Mouse (Mus musculus) cerebellum, postnatal 14 days (tissue): ENCODE results near the gene Rpl14.
"Not testable (repeated sequence)": the region's sequence is repeated elsewhere in the genome, so short reads cannot be mapped to it uniquely, and the experiment has no call there.

ENCODE experiments used
- DNase-seq, 2 experiments: peaks; one replicate each; pipeline ENCODE4 v3.0.0; 2021; ENCODE audit warnings: mixed read lengths in 2 of 2

Gene Rpl14

GRCm38 (mm10) chr9:120570741-120571592, at the start of gene Rpl14:
TSS of gene Rpl14 (plus strand) at chr9:120571444.
- DNase-seq: peak; percentile 99

GRCm38 (mm10) chr9:120527270-120527669, 44.0 kb upstream of the Rpl14 start:
- DNase-seq: no peak

DNA sequence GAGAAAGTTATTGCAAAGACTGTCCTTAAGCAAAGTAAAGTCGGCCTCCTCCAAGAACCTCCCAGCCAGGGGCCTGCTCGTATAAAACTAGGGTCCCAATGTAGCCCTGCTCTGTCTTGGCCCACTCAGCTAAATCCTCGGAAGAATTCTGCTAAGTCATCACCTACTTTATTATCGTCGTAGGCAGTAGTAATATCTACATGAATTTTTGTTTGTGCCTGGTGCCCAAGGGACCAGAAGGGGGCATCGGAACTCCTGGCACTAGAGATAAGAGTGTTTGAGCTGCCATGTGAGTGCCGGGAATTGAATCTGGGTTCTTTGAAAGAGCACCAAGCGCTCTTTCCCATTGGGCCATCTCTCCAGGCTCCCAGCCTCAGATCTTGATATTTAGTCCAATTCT, 43.3 kb upstream of the Rpl14 start:
- no peak for DNase-seq

DNA sequence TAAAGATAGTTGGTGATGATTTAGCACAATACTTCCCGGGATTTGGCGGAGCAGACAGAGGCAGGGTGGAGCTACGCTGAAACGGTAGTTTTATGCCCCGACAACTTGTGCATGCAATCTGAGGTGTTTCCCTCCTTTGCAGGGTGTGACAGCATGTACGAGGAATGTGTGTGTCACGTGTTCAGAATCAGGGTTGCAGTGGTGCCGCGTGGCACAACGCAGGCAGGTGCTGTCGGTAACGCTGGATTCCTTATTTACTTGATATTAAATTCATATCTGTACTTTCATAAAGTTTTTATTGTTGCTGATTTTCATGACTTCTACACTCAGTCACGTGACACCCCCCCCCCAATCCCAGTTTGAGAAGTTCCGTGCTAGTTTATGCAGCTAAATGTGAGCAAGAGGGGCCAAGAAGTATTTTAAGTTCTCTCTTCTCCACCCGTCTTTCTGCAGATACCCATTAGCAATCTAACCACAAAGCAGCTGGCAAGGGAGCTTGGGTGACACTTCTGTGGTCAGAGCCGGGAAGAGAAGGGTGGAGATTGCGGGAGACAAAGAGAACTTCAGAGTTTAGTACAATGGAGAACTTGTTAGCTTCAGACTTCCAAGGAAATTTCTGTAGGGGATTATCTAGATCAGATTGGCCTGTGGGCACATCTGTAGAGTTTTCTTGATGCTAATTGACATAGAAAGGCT, 42.3 kb upstream of the Rpl14 start:
- DNase-seq: no peak

DNA sequence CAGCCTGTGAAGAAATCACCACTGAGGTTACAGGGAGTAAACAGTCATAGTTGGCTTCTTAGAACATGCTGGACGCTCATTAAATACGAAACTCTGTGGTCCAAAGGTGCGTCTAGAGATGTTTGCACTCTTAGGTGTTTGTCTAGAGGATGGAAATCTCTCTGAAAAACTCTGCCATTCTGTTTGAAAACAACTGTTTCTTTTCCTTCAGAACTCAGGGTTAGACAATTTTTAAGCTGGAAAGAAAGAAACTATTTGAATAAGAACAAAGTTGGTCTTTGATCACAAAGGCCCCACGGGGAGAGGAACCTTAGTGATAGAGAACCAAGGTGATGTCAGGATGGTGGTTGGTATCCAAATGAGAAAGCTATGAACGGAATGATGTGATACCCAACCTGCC, 40.8 kb upstream of the Rpl14 start:
- DNase-seq: no peak

GRCm38 (mm10) chr9:120532062-120532461, 39.2 kb upstream of the Rpl14 start:
- DNase-seq: no peak

- no peak for DNase-seq
Measured at GRCm38 (mm10) chr9:120532691-120533090, 38.6 kb upstream of the Rpl14 start.

- not testable (repeated sequence) for DNase-seq
Measured at GRCm38 (mm10) chr9:120533446-120533950, 37.7 kb upstream of the Rpl14 start.

DNA sequence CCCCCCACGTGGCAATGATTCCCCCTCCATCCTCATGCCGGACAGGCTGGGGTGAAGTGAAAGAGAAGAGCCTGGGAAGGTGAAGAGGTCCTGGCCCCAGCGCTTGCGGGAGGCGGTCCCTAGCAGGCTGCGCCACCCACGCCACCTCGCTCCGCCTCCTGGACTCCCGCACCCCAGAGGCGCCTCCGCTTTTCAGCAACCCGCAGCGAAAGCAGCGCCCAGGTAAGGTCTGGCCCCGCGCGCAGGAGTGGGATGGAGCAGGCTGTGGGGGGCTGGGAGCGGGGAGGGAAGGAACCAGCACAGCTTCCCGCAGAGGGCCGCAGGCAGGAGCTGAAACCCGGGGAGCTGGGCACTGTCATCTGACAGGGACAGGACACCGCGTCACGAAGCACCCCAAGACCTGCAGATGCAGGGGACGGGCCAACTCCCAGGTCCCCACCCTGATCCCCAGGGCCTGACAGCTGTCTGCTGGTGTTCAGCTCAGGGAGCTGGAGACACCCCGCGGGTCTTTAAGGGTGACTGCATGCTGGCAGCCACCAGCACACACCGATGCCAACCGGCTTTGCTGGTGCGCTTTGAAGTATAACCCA, 31.5 kb upstream of the Rpl14 start, which contains the start of gene Entpd3:
Gene Entpd3, plus strand, starts transcription at position 157 of the 590 bp plus-strand sequence.
- peak in 1 of 2 experiments; percentile 6 for DNase-seq

GRCm38 (mm10) chr9:120541411-120541810, 29.8 kb upstream of the Rpl14 start:
- DNase-seq: no peak

- no peak for DNase-seq
Measured at GRCm38 (mm10) chr9:120542241-120542640, 29.0 kb upstream of the Rpl14 start.

- no peak for DNase-seq
Measured at GRCm38 (mm10) chr9:120545994-120546393, 25.2 kb upstream of the Rpl14 start.

DNA sequence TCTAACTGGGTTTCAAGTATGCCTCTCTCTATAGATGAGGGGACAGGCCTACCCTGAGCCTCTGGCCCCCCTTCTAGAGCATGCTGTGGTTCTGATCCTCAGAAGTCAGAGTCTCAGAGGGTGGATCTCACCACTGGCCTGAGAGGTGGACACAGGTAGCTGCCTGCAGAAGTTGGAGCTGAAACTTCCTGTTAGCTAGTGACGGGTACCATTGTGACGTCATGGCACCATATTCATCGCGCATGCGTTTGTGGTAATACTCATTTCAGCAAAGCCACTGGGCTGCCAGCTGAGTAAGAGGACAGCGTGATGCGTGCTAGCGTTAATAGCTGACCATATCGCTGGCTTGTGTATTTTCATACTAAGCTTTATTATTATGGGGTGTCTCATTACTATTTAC, 24.8 kb upstream of the Rpl14 start:
- DNase-seq: no peak

GRCm38 (mm10) chr9:120547026-120547668, 24.1 kb upstream of the Rpl14 start:
- DNase-seq: no peak

DNA sequence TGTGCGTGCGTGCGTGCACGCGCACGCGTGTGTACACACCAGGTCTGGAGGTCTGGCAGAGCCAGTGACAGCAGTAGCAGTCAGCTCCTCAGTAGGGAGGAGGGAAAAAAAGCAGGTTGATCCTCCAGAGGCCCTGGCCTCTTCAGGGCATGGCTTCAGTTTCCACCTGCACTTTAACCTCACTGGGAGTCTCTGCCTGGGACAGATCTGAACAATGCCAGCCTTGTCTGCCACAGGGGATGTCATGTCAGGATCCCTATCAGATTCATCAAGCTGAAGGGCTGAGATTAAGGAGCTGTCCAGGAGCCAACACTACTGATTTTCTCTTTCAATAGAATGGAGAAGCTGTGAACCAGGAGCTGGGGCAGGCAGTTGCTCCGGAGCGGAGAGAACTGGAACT, 20.5 kb upstream of the Rpl14 start:
- no peak for DNase-seq

GRCm38 (mm10) chr9:120563590-120563989, 7.7 kb upstream of the Rpl14 start:
- DNase-seq: no peak

- DNase-seq: no peak
Measured at GRCm38 (mm10) chr9:120564247-120564646, 7.0 kb upstream of the Rpl14 start.

- no peak for DNase-seq
Measured at GRCm38 (mm10) chr9:120566384-120566783, 4.9 kb upstream of the Rpl14 start.

DNA sequence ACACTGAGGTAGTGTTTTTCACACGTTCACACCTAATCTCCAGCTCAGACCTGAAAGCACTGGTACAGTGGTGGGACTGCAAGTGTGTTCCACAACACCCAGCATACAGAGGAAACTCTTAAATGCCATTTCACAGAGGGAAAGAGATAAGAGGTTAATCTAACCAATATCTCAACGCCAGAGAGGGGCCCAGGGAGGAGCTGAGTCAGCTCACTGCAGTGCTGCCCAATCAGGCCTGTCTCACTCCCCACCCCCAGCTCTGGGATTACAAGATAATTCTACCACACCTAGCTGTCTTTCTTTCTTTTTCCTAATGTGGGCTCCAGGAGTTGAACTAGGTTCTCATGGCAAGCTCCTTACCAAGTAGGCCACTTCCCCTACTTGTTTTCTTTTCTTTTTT, 2.3 kb upstream of the Rpl14 start:
- DNase-seq: no peak

DNA sequence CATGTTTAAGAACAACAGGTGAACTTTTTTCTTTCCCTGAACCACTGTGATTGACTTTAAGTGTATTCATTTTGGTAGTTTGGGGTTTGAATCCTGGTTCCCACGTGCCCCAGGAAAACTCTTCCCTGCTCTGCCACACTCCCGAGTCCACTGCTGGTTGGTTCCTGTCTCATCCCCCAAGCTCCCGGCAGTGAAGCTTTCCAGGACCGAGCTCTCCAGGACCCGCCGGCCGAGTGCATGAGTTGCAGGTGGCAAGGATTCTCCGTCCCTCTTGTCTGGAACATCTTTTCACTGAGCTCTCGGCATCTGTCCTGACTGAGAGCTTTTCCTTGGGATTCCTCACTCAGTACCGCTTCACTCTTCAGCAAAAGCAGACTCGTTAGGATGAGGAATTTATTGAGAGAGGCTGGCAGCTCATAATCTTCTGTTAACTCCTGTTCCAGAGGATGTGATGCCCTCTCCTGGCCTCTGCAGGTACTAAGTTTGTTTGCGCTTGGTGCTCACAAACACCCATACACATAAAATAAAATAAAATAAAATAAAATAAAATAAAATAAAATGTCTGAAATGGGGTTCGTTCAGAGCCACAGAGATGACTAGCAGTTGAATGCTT, 1.4 kb upstream of the Rpl14 start:
- DNase-seq: peak; percentile 61 to 79

- DNase-seq: no peak
Measured at GRCm38 (mm10) chr9:120570334-120570725, 914 bp upstream of the Rpl14 start.

- no peak for DNase-seq
Measured at GRCm38 (mm10) chr9:120571593-120572385, 545 bp downstream of the Rpl14 start.
